Mouse (Mus musculus) heart, adult 9 months (tissue): Measurements from ENCODE around the gene Fkrp.
A peak's percentile ranks its signal among the peaks of the same experiment; 100 is the strongest.

Experiments
- DNase-seq, 2 experiments: peaks; one replicate each; pipeline ENCODE4 v3.0.0; 2022; ENCODE audit warnings: low spot score in 2 of 2

Fkrp gene

GRCm38 (mm10) chr7:16793010-16793725 lies 23.4 kb downstream of the Fkrp start:
- DNase-seq, result no peak

- DNase-seq, result no peak
Observed at GRCm38 (mm10) chr7:16792316-16792715, 24.2 kb downstream of the Fkrp start.

GRCm38 (mm10) chr7:16785541-16786083 lies 30.9 kb downstream of the Fkrp start:
- DNase-seq, result peak in 1 of 2 experiments; percentile 15

GRCm38 (mm10) chr7:16784498-16784976 lies 32.0 kb downstream of the Fkrp start:
- DNase-seq, result no peak

GRCm38 (mm10) chr7:16783758-16784415 lies 32.6 kb downstream of the Fkrp start:
- DNase-seq, result peak; percentile 42 to 66

- DNase-seq, result peak; percentile 32 to 47
Observed at GRCm38 (mm10) chr7:16783224-16783688, 33.3 kb downstream of the Fkrp start.

- DNase-seq, result no peak
Observed at GRCm38 (mm10) chr7:16782555-16783125, 33.9 kb downstream of the Fkrp start.

- DNase-seq, result peak; percentile 16 to 42
Observed at GRCm38 (mm10) chr7:16781816-16782554, 34.5 kb downstream of the Fkrp start.

- DNase-seq, result no peak
Observed at GRCm38 (mm10) chr7:16781555-16781815, 35.0 kb downstream of the Fkrp start.

- DNase-seq, result peak; percentile 94
Observed at GRCm38 (mm10) chr7:16780825-16781554, 35.5 kb downstream of the Fkrp start, which contains the start of gene Slc1a5. TSS of gene Slc1a5 (plus strand) at chr7:16781340.

GRCm38 (mm10) chr7:16780076-16780475 lies 36.5 kb downstream of the Fkrp start:
- peak; percentile 81 to 84 for DNase-seq

GRCm38 (mm10) chr7:16775888-16776287 lies 40.6 kb downstream of the Fkrp start:
- no peak for DNase-seq

- no peak for DNase-seq
Observed at GRCm38 (mm10) chr7:16766443-16766842, 50.1 kb downstream of the Fkrp start.

GRCm38 (mm10) chr7:16763463-16764218 lies 52.9 kb downstream of the Fkrp start:
- peak; percentile 63 for DNase-seq

GRCm38 (mm10) chr7:16761630-16762029 lies 54.9 kb downstream of the Fkrp start:
- peak in 1 of 2 experiments; percentile 27 for DNase-seq

- peak; percentile 87 to 88 for DNase-seq
Observed at GRCm38 (mm10) chr7:16761005-16761481, 55.5 kb downstream of the Fkrp start.

GRCm38 (mm10) chr7:16760292-16760691 lies 56.2 kb downstream of the Fkrp start:
- DNase-seq, result peak; percentile 75 to 86
